Mouse (Mus musculus): ENCODE results near the gene Gm3336.
A peak's percentile ranks its signal among the peaks of the same experiment; 100 is the strongest.

- TF ChIP-seq CTCF (IDR thresholded peaks at IDR 0.05; ENCODE audit: low read depth) (peak; percentile 100), EP300 (optimal IDR thresholded peaks at IDR 0.05) (no peak)
Observed at GRCm38 (mm10) chr8:70769359-70769758, 51.0 kb downstream of the Gm3336 start.
